Mouse (Mus musculus) cerebellum, adult 2 months (tissue): ENCODE data around the gene Crim1.

Experiments
- CTCF ChIP-seq: fragments of 200-500 bp; IDR thresholded peaks from 2 replicates; pipeline ENCODE4 v1.5.1; 2011; ENCODE audit warnings: low read depth, mild to moderate bottlenecking, control low read depth, low read length, moderate library complexity, borderline replicate concordance; ENCODE audit not compliant: insufficient read depth
- POLR2A ChIP-seq: fragments of 200-500 bp; IDR thresholded peaks from 2 replicates; pipeline ENCODE4 v1.6.1; 2011; ENCODE audit warnings: low read length, control low read depth, borderline replicate concordance; ENCODE audit not compliant: insufficient read depth

DNA sequence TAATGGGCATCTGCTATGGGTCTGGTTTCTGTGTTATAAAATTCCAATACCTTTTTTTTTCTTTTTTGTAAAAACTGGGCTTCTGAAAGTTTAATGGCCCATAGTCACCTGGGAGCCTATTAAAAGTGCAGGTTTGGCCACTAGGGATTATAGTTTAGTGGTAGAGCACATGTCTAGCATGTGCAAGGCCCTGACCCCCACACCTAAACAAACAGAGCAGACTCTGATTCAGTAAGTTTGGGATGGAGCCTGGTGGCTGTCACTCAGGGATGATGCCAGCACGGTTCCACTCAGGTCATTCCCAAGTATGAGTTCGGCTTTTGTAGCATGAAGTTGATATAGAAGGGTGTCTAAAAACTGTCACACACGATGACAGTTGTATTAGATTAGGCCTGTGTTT lies 8.8 kb downstream of the Crim1 start:
- no peak for TF ChIP-seq CTCF
- TF ChIP-seq POLR2A: no peak
